Mouse (Mus musculus): ENCODE results near the gene Slc12a8.
A peak's percentile ranks its signal among the peaks of the same experiment; 100 is the strongest.

The Slc12a8 gene

GRCm38 (mm10) chr16:33562874-33563537, 45.9 kb downstream of the Slc12a8 start:
- H3K36me3 ChIP-seq (ENCODE audit: control insufficient read depth, insufficient read depth, low read length, poor library complexity, severe bottlenecking), result no peaks in the 10 kb centered on the region
- no peak for DNase-seq (ENCODE audit: low read depth, low spot score)
- H3K27me3 ChIP-seq (ENCODE audit: control insufficient read depth, insufficient read depth, low read length, poor library complexity, severe bottlenecking), result no peaks in the 10 kb centered on the region; the same call in 1 of the 2 replicates

GRCm38 (mm10) chr16:33563538-33564013, 46.4 kb downstream of the Slc12a8 start:
- H3K27me3 ChIP-seq (ENCODE audit: control insufficient read depth, insufficient read depth, low read length, poor library complexity, severe bottlenecking), result no peaks in the 10 kb centered on the region; the same call in 1 of the 2 replicates
- H3K36me3 ChIP-seq (ENCODE audit: control insufficient read depth, insufficient read depth, low read length, poor library complexity, severe bottlenecking), result no peaks in the 10 kb centered on the region
- no peak for DNase-seq (ENCODE audit: low read depth, low spot score)

- no peak for DNase-seq (ENCODE audit: low read depth, low spot score)
- Histone ChIP-seq H3K27me3 (ENCODE audit: control insufficient read depth, insufficient read depth, low read length, poor library complexity, severe bottlenecking) (no peaks in the 10 kb centered on the region), H3K36me3 (ENCODE audit: control insufficient read depth, insufficient read depth, low read length, poor library complexity, severe bottlenecking) (no peaks in the 10 kb centered on the region)
Measured at GRCm38 (mm10) chr16:33566467-33566866, 49.3 kb downstream of the Slc12a8 start.

- DNase-seq (ENCODE audit: low read depth, low spot score), result no peak
- no peaks in the 10 kb centered on the region for H3K27me3 ChIP-seq (ENCODE audit: control insufficient read depth, insufficient read depth, low read length, poor library complexity, severe bottlenecking)
- H3K36me3 ChIP-seq (ENCODE audit: control insufficient read depth, insufficient read depth, low read length, poor library complexity, severe bottlenecking), result no peaks in the 10 kb centered on the region
Measured at GRCm38 (mm10) chr16:33567736-33568135, 50.6 kb downstream of the Slc12a8 start.

GRCm38 (mm10) chr16:33568269-33569016, 51.3 kb downstream of the Slc12a8 start:
- Histone ChIP-seq H3K36me3 (ENCODE audit: control insufficient read depth, insufficient read depth, low read length, poor library complexity, severe bottlenecking) (no peaks in the 10 kb centered on the region), H3K27me3 (ENCODE audit: control insufficient read depth, insufficient read depth, low read length, poor library complexity, severe bottlenecking) (no peaks in the 10 kb centered on the region)
- no peak for DNase-seq (ENCODE audit: low read depth, low spot score)

GRCm38 (mm10) chr16:33572646-33573045, 55.5 kb downstream of the Slc12a8 start:
- Histone ChIP-seq H3K27me3 (ENCODE audit: control insufficient read depth, insufficient read depth, low read length, poor library complexity, severe bottlenecking) (no peaks in the 10 kb centered on the region), H3K36me3 (ENCODE audit: control insufficient read depth, insufficient read depth, low read length, poor library complexity, severe bottlenecking) (no peaks in the 10 kb centered on the region)
- DNase-seq (ENCODE audit: low read depth, low spot score), result no peak

- peak; percentile 58 for DNase-seq (ENCODE audit: low read depth, low spot score)
- Histone ChIP-seq H3K27me3 (ENCODE audit: control insufficient read depth, insufficient read depth, low read length, poor library complexity, severe bottlenecking) (no peaks in the 10 kb centered on the region), H3K36me3 (ENCODE audit: control insufficient read depth, insufficient read depth, low read length, poor library complexity, severe bottlenecking) (no peaks in the 10 kb centered on the region)
Measured at GRCm38 (mm10) chr16:33573703-33574102, 56.6 kb downstream of the Slc12a8 start.

- no peaks in the 10 kb centered on the region for H3K27me3 ChIP-seq (ENCODE audit: control insufficient read depth, insufficient read depth, low read length, poor library complexity, severe bottlenecking)
- no peak for DNase-seq (ENCODE audit: low read depth, low spot score)
- no peaks in the 10 kb centered on the region for H3K36me3 ChIP-seq (ENCODE audit: control insufficient read depth, insufficient read depth, low read length, poor library complexity, severe bottlenecking)
Measured at GRCm38 (mm10) chr16:33575728-33576127, 58.6 kb downstream of the Slc12a8 start.

- no peak for DNase-seq (ENCODE audit: low read depth, low spot score)
- no peaks in the 10 kb centered on the region for H3K27me3 ChIP-seq (ENCODE audit: control insufficient read depth, insufficient read depth, low read length, poor library complexity, severe bottlenecking)
- no peaks in the 10 kb centered on the region for H3K36me3 ChIP-seq (ENCODE audit: control insufficient read depth, insufficient read depth, low read length, poor library complexity, severe bottlenecking)
Measured at GRCm38 (mm10) chr16:33576271-33577189, 59.4 kb downstream of the Slc12a8 start.

GRCm38 (mm10) chr16:33578462-33578861, 61.3 kb downstream of the Slc12a8 start:
- Histone ChIP-seq H3K36me3 (ENCODE audit: control insufficient read depth, insufficient read depth, low read length, poor library complexity, severe bottlenecking) (no peaks in the 10 kb centered on the region), H3K27me3 (ENCODE audit: control insufficient read depth, insufficient read depth, low read length, poor library complexity, severe bottlenecking) (no peaks in the 10 kb centered on the region)
- DNase-seq (ENCODE audit: low read depth, low spot score), result no peak

- DNase-seq (ENCODE audit: low read depth, low spot score), result no peak
- H3K27me3 ChIP-seq (ENCODE audit: control insufficient read depth, insufficient read depth, low read length, poor library complexity, severe bottlenecking), result no peaks in the 10 kb centered on the region
- no peaks in the 10 kb centered on the region for H3K36me3 ChIP-seq (ENCODE audit: control insufficient read depth, insufficient read depth, low read length, poor library complexity, severe bottlenecking)
Measured at GRCm38 (mm10) chr16:33580331-33580730, 63.2 kb downstream of the Slc12a8 start.

GRCm38 (mm10) chr16:33580736-33581241, 63.7 kb downstream of the Slc12a8 start:
- no peaks in the 10 kb centered on the region for H3K27me3 ChIP-seq (ENCODE audit: control insufficient read depth, insufficient read depth, low read length, poor library complexity, severe bottlenecking)
- no peak for DNase-seq (ENCODE audit: low read depth, low spot score)
- no peaks in the 10 kb centered on the region for H3K36me3 ChIP-seq (ENCODE audit: control insufficient read depth, insufficient read depth, low read length, poor library complexity, severe bottlenecking)

GRCm38 (mm10) chr16:33581661-33582099, 64.6 kb downstream of the Slc12a8 start:
- H3K27me3 ChIP-seq (ENCODE audit: control insufficient read depth, insufficient read depth, low read length, poor library complexity, severe bottlenecking), result no peaks in the 10 kb centered on the region
- no peaks in the 10 kb centered on the region for H3K36me3 ChIP-seq (ENCODE audit: control insufficient read depth, insufficient read depth, low read length, poor library complexity, severe bottlenecking)
- DNase-seq (ENCODE audit: low read depth, low spot score), result no peak

GRCm38 (mm10) chr16:33582495-33582894, 65.4 kb downstream of the Slc12a8 start:
- no peaks in the 10 kb centered on the region for H3K36me3 ChIP-seq (ENCODE audit: control insufficient read depth, insufficient read depth, low read length, poor library complexity, severe bottlenecking)
- no peak for DNase-seq (ENCODE audit: low read depth, low spot score)
- no peaks in the 10 kb centered on the region for H3K27me3 ChIP-seq (ENCODE audit: control insufficient read depth, insufficient read depth, low read length, poor library complexity, severe bottlenecking)

Measured in splenic B cell, adult 2 months (primary cell).